Comparison of ENCODE assay signal across 14 mouse cellular contexts in the genomic region with DNA sequence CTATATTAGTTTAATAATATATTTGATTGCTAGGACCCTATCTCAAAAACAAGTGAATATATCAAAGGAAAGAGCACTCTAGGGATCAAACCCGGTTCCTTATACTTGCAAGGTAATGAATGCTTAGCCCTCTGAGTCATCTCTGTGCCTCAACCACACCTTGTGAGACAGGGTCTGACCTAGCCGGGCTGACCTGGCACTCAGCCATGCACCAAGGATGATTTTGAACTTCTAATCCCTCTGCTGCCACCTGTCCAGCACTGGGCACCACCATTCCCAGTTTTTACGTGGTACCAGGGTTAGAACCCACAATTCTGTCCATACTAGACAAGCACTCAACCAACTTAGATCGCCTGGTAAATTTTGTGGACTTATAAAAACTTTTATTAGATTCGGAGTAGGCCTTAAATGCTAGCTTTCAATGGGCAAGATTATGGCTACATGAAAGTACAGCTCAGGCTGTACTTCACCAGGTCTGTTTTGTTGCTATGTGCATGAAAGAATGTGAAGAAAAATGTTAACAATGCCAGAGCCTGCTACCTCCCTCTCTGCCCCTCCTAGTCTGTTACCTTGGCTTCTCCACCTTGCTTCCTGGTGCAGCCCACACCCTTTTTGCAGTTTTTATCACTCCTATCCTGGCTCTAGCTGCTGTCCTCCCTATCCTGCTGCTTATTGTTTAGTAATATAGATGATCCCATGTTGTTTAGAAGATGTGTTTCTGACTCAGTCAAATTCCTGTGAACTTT. TPM values are rescaled to one million over a fixed set of nuclear protein-coding genes. Genes with fewer than 3 reads are reported as not detected.
DNase-seq lines count a peak whose midpoint lies in the region; ATAC-seq lines count a peak whose summit lies in the region.
"Had no signal": no experiment of that assay in that cellular context is flagged by ENCODE, and none has a peak within 500 bp of the region (broad histone marks: within the 10 kb centered on the region; RNA-seq: fewer than 3 reads in every experiment).

No protein-coding gene starts in this region.

- H3K9ac ChIP-seq in embryonic facial prominence, embryonic 14.5 days (ENCODE audit: low read depth, low read length): no peak overlapping the region
- 0 out of 2 replicates have a peak overlapping the region, but pooled peaks have one; percentile 47 for H3K9ac ChIP-seq in liver, embryonic 12.5 days
- H3K9ac ChIP-seq in stomach, embryonic 14.5 days (replicated peaks; ENCODE audit: low read depth, low read length): no peak overlapping the region
- H3K9ac ChIP-seq in forebrain, embryonic 14.5 days (ENCODE audit: low read length): no peak overlapping the region
- H3K9ac ChIP-seq: forebrain, postnatal 0 days; hindbrain, embryonic 14.5 days; neural tube, embryonic 15.5 days had no signal

- ATAC-seq in embryonic facial prominence, embryonic 14.5 days (ENCODE audit: low read depth): 0 out of 2 replicates have a peak, but pooled peaks have one; percentile 30
- no peak for ATAC-seq in megakaryocyte, adult 5-6 weeks (ENCODE audit: poor library complexity, severe bottlenecking)
- peak; percentile 54 for ATAC-seq in liver, embryonic 12.5 days
- ATAC-seq in stomach, embryonic 14.5 days (ENCODE audit: insufficient number of reproducible peaks, insufficient read depth, low FRiP score, low read depth): peak; percentile 47; the same call in 1 of the 2 replicates
- no peak for ATAC-seq in forebrain, embryonic 14.5 days
- ATAC-seq: activated CD4-positive, CD25-positive, alpha-beta regulatory T cell, adult 4 months; forebrain, postnatal 0 days had no signal

- no peak overlapping the region for H3K27ac ChIP-seq in embryonic facial prominence, embryonic 14.5 days (replicated peaks; ENCODE audit: low read depth, low read length)
- H3K27ac ChIP-seq in embryonic facial prominence, embryonic 10.5 days (replicated peaks): no peak overlapping the region
- peak overlapping the region; percentile 65 for H3K27ac ChIP-seq in liver, embryonic 12.5 days
- H3K27ac ChIP-seq in stomach, embryonic 14.5 days (ENCODE audit: low read length): no peak overlapping the region; the same call in 1 of the 2 replicates
- no peak overlapping the region for H3K27ac ChIP-seq in forebrain, embryonic 14.5 days (ENCODE audit: low read depth, low read length)
- H3K27ac ChIP-seq: hindbrain, embryonic 14.5 days; neural tube, embryonic 15.5 days had no signal

- DNase-seq in embryonic facial prominence, embryonic 14.5 days (ENCODE audit: low spot score): no peak
- no peak for DNase-seq in embryonic facial prominence, embryonic 10.5 days (ENCODE audit: low spot score)
- DNase-seq in thymus, postnatal 10 days (ENCODE audit: low spot score in 2 of 2): no peak
- no peak for DNase-seq in forebrain, embryonic 14.5 days (ENCODE audit: low spot score)
- DNase-seq: cerebellum, adult 8-10 months; forebrain, postnatal 0 days; kidney, postnatal 14 days had no signal

- H3K4me3 ChIP-seq in embryonic facial prominence, embryonic 14.5 days (ENCODE audit: low read depth, low read length): no peak overlapping the region
- H3K4me3 ChIP-seq in embryonic facial prominence, embryonic 10.5 days: no peak overlapping the region
- H3K4me3 ChIP-seq in megakaryocyte, embryonic 14.5 days (replicated peaks): peak overlapping the region; percentile 81
- no peak overlapping the region for H3K4me3 ChIP-seq in liver, embryonic 12.5 days
- H3K4me3 ChIP-seq in stomach, embryonic 14.5 days (ENCODE audit: low read depth, low read length): no peak overlapping the region
- no peak overlapping the region for H3K4me3 ChIP-seq in forebrain, embryonic 14.5 days (ENCODE audit: low read depth, low read length)
- H3K4me3 ChIP-seq: neural tube, embryonic 15.5 days had no signal

- H3K36me3 ChIP-seq in embryonic facial prominence, embryonic 14.5 days (ENCODE audit: control insufficient read depth, insufficient read depth, low read length): peaks cover 2% of the 10 kb centered on the region; the same call in 1 of the 2 replicates
- H3K36me3 ChIP-seq in embryonic facial prominence, embryonic 10.5 days (replicated peaks): no peaks in the 10 kb centered on the region
- peaks cover 96% of the 10 kb centered on the region for H3K36me3 ChIP-seq in megakaryocyte, embryonic 14.5 days (replicated peaks; ENCODE audit: low read length)
- H3K36me3 ChIP-seq in liver, embryonic 12.5 days: peaks cover 11% of the 10 kb centered on the region
- no peaks in the 10 kb centered on the region; the same call in 1 of the 2 replicates for H3K36me3 ChIP-seq in stomach, embryonic 14.5 days (ENCODE audit: control insufficient read depth, insufficient read depth, low read length)
- H3K36me3 ChIP-seq in forebrain, embryonic 14.5 days (ENCODE audit: control insufficient read depth, insufficient read depth, low read length): no peaks in the 10 kb centered on the region
- H3K36me3 ChIP-seq: neural tube, embryonic 15.5 days had no signal

- no peak overlapping the region for H3K4me2 ChIP-seq in embryonic facial prominence, embryonic 14.5 days (ENCODE audit: low read depth, low read length)
- H3K4me2 ChIP-seq in liver, embryonic 12.5 days: peak overlapping the region; percentile 19; the same call in 1 of the 2 replicates
- H3K4me2 ChIP-seq in stomach, embryonic 14.5 days (replicated peaks; ENCODE audit: low read depth, low read length): no peak overlapping the region
- no peak overlapping the region for H3K4me2 ChIP-seq in forebrain, embryonic 14.5 days (ENCODE audit: low read length)
- H3K4me2 ChIP-seq: hindbrain, embryonic 14.5 days; neural tube, embryonic 15.5 days had no signal

- no peaks in the 10 kb centered on the region for H3K27me3 ChIP-seq in embryonic facial prominence, embryonic 14.5 days (replicated peaks; ENCODE audit: control insufficient read depth, insufficient read depth, low read length)
- H3K27me3 ChIP-seq in embryonic facial prominence, embryonic 10.5 days (replicated peaks; ENCODE audit: low read depth, poor library complexity, severe bottlenecking): no peaks in the 10 kb centered on the region
- H3K27me3 ChIP-seq in megakaryocyte, embryonic 14.5 days (replicated peaks): no peaks in the 10 kb centered on the region
- H3K27me3 ChIP-seq in liver, embryonic 12.5 days (replicated peaks): no peaks in the 10 kb centered on the region
- no peaks in the 10 kb centered on the region for H3K27me3 ChIP-seq in stomach, embryonic 14.5 days (ENCODE audit: control insufficient read depth, insufficient read depth, low read length)
- no peaks in the 10 kb centered on the region for H3K27me3 ChIP-seq in forebrain, embryonic 14.5 days (replicated peaks; ENCODE audit: control insufficient read depth, insufficient read depth, low read length)
- H3K27me3 ChIP-seq: neural tube, embryonic 15.5 days had no signal

- H3K9me3 ChIP-seq in embryonic facial prominence, embryonic 14.5 days (ENCODE audit: control insufficient read depth, low read length): no peaks in the 10 kb centered on the region
- no peaks in the 10 kb centered on the region for H3K9me3 ChIP-seq in embryonic facial prominence, embryonic 10.5 days
- H3K9me3 ChIP-seq in megakaryocyte, embryonic 14.5 days: no peaks in the 10 kb centered on the region
- no peaks in the 10 kb centered on the region for H3K9me3 ChIP-seq in liver, embryonic 12.5 days (replicated peaks)
- no peaks in the 10 kb centered on the region for H3K9me3 ChIP-seq in stomach, embryonic 14.5 days (ENCODE audit: control insufficient read depth, low read depth, low read length)
- no peaks in the 10 kb centered on the region for H3K9me3 ChIP-seq in forebrain, embryonic 14.5 days (replicated peaks; ENCODE audit: control insufficient read depth, low read length)
- H3K9me3 ChIP-seq: neural tube, embryonic 15.5 days had no signal

- WGBS in embryonic facial prominence, embryonic 14.5 days: 80% methylated on average over 5 of the region's 5 CpGs
- 88% methylated on average over 5 of the region's 5 CpGs for WGBS in embryonic facial prominence, embryonic 10.5 days
- WGBS in liver, embryonic 12.5 days (ENCODE audit: insufficient replicate concordance): 70% methylated on average over 5 of the region's 5 CpGs
- whole genome bisulfite sequencing in stomach, embryonic 14.5 days: 75% methylated on average over 5 of the region's 5 CpGs
- 89% methylated on average over 5 of the region's 5 CpGs for WGBS in forebrain, embryonic 14.5 days

- H3K4me1 ChIP-seq in embryonic facial prominence, embryonic 14.5 days (ENCODE audit: control insufficient read depth, insufficient read depth, low read length): no peaks in the 10 kb centered on the region
- H3K4me1 ChIP-seq in embryonic facial prominence, embryonic 10.5 days: peaks cover 17% of the 10 kb centered on the region
- H3K4me1 ChIP-seq in megakaryocyte, embryonic 14.5 days: peaks cover 96% of the 10 kb centered on the region
- peaks cover 75% of the 10 kb centered on the region for H3K4me1 ChIP-seq in liver, embryonic 12.5 days
- peaks cover 12% of the 10 kb centered on the region; the same call in 1 of the 2 replicates for H3K4me1 ChIP-seq in stomach, embryonic 14.5 days (ENCODE audit: control insufficient read depth, insufficient read depth, low read length)
- H3K4me1 ChIP-seq in forebrain, embryonic 14.5 days (ENCODE audit: control insufficient read depth, insufficient read depth, low read length): peaks cover 4% of the 10 kb centered on the region; the same call in 1 of the 2 replicates

RNA-seq across cellular contexts. Expression of gene Lims1, which starts 41.7 kb away (rescaled TPM):
- polyA plus RNA-seq in embryonic facial prominence, embryonic 14.5 days (2014; fragmentation: Nextera tagmentation; extraction: Ambion mirVana): 121 and 135 TPM in 2 replicates
- polyA plus RNA-seq in embryonic facial prominence, embryonic 10.5 days (2016; fragmentation: Nextera tagmentation; extraction: Ambion mirVana): 107 and 108 TPM in 2 replicates
- 2.9 and 6.5 TPM in 2 replicates for polyA plus RNA-seq in megakaryocyte, embryonic 14.5 days (2012; ENCODE audit: insufficient read depth, low replicate concordance)
- total RNA-seq in megakaryocyte, adult 5-6 weeks (2015): 239 and 260 TPM in 2 replicates
- 171 and 182 TPM in 2 replicates for total RNA-seq in megakaryocyte, adult 5-6 weeks (2017)
- 112 and 121 TPM in 2 replicates for polyA plus RNA-seq in liver, embryonic 12.5 days (2016; fragmentation: Nextera tagmentation; extraction: Ambion mirVana)
- polyA plus RNA-seq in stomach, embryonic 14.5 days (2014; fragmentation: Nextera tagmentation; extraction: Ambion mirVana): 173 and 178 TPM in 2 replicates
- 66.8 and 68.1 TPM in 2 replicates for polyA plus RNA-seq in forebrain, embryonic 14.5 days (2014; fragmentation: Nextera tagmentation; extraction: Ambion mirVana)

Comparison
In these comparisons a context has a peak if more than half of its experiments do, and no peak if none do; other contexts are left out.
1. ATAC-seq: peak in embryonic facial prominence, embryonic 14.5 days (single experiment), liver, embryonic 12.5 days (single experiment) and stomach, embryonic 14.5 days (single experiment); none in megakaryocyte, adult 5-6 weeks (single experiment) and forebrain, embryonic 14.5 days (single experiment).